In genomic region chr1:161406480-161406879, GRCm38 (mm10) we compare ENCODE assay signal across 19 mouse cellular contexts. TPM values are rescaled to one million over a fixed set of nuclear protein-coding genes. Genes with fewer than 3 reads are reported as not detected.
"Had no signal": no experiment of that assay in that cellular context is flagged by ENCODE, and none has a peak within 500 bp of the region (broad histone marks: within the 10 kb centered on the region; RNA-seq: fewer than 3 reads in every experiment).

No protein-coding gene starts in this region.

- H3K4me2 ChIP-seq: limb, embryonic 12.5 days; liver, embryonic 13.5 days; midbrain, embryonic 11.5 days; midbrain, embryonic 15.5 days; neural tube, embryonic 12.5 days had no signal

- H3K4me3 ChIP-seq: limb, embryonic 12.5 days; liver, embryonic 13.5 days; megakaryocyte, embryonic 14.5 days; midbrain, embryonic 15.5 days; neural tube, embryonic 12.5 days had no signal

- DNase-seq: kidney, adult 18-20 months; kidney, postnatal 25 days; layer of hippocampus, adult 9-11 months; layer of hippocampus, postnatal 36 days; liver; liver, embryonic 13.5 days; liver, postnatal 0 days; lung, postnatal 10 days; thymus, postnatal 36 days had no signal

- H3K27ac ChIP-seq: limb, embryonic 12.5 days; liver, embryonic 13.5 days; macrophage; midbrain, embryonic 15.5 days; neural tube, embryonic 12.5 days had no signal

- H3K9me3 ChIP-seq: liver, embryonic 13.5 days; midbrain, embryonic 15.5 days; neural tube, embryonic 12.5 days had no signal

- H3K27me3 ChIP-seq: limb, embryonic 12.5 days; liver, embryonic 13.5 days; megakaryocyte, embryonic 14.5 days; midbrain, embryonic 15.5 days; neural tube, embryonic 12.5 days had no signal

- H3K36me3 ChIP-seq: limb, embryonic 12.5 days; liver, embryonic 13.5 days; midbrain, embryonic 15.5 days; neural tube, embryonic 12.5 days had no signal

- ATAC-seq: liver, postnatal 0 days; midbrain, embryonic 15.5 days had no signal

- H3K9ac ChIP-seq: limb, embryonic 12.5 days; liver, embryonic 13.5 days; liver, postnatal 0 days; midbrain, embryonic 15.5 days; neural tube, embryonic 12.5 days had no signal

- H3K4me1 ChIP-seq: limb, embryonic 12.5 days; liver, embryonic 13.5 days; midbrain, embryonic 15.5 days; neural tube, embryonic 12.5 days had no signal

RNA-seq across cellular contexts. Expression of gene Tnfsf4, which starts 11.3 kb away (rescaled TPM):
- total RNA-seq: layer of hippocampus, adult 18-20 months; layer of hippocampus, postnatal 36 days; left cerebral cortex, adult 8-10 months; left cerebral cortex, postnatal 25 days; neutrophil, adult 5-6 weeks had no signal
- polyA plus RNA-seq: limb, embryonic 12.5 days; liver, postnatal 0 days; midbrain, embryonic 15.5 days had no signal
